Mouse (Mus musculus) testis, postnatal 10 days (tissue): Measurements from ENCODE around the gene Rara.
A peak's percentile ranks its signal among the peaks of the same experiment; 100 is the strongest.

ENCODE experiments used
- DNase-seq: peaks from one replicate; pipeline ENCODE4 v3.0.0; 2021; ENCODE audit warnings: low spot score

Rara gene

DNA sequence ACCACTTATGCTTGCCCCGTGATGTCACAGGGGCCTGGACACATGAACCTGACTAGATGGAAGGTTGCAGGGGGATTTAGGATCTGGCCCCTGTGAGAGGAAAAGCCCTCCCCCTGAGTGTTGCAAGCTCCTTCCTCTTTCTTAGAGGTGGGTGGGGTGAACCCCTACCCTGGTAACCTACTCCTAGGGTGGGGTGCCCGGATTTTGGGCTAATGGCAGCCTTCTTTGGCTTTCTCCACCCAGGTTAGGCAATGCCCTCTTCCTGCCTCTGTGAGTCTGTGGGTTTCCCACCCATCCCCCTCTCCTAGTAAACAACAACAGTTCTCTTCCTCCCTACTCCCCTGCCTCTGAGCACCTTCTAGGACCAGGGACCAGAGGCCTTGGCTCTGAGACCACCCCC, 25.1 kb downstream of the Rara start:
- DNase-seq, result no peak

DNA sequence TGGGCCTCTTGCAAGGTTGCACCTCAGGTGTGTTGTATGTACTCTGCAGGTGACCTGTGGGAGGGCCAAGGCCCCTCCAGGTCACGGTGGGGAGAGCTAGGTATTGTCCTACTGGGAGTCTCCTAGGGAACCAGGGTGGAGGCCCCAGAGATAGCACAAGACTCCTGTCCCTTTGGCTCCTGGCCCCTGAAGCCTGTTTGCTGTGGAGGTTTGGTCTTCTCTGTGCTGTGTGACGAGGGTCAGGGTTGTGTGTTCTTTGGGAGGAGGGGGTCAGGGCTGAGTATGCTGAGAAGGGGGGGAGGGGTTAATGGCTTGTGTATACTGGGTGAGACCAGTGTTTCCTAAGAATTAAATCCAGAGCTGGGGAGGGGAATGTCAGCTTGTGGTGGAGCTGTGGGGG, 25.7 kb downstream of the Rara start:
- no peak for DNase-seq

DNA sequence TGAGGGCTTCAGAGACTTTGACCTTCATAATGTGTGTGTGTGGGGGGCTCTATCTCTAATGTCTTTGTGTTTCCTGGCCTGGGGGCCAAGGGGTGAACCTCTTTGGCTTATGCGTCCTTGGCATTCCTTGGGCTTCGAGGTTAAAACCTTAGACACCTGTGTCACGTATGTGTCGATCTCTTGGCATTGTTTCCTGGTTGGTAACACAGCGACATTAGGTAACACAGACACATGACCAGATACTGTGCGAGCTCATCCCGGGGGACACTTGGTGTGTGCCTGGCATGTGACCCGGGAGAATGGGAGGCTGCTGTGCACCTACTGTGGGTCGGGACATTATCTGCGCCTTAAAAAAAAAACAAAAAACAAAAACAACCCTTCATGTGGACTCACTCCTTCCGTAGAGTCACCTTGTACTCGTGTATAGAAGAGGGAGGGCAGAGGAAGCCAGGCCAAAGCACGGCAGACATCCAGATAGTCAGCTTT, 26.3 kb downstream of the Rara start:
- DNase-seq, result no peak

DNA sequence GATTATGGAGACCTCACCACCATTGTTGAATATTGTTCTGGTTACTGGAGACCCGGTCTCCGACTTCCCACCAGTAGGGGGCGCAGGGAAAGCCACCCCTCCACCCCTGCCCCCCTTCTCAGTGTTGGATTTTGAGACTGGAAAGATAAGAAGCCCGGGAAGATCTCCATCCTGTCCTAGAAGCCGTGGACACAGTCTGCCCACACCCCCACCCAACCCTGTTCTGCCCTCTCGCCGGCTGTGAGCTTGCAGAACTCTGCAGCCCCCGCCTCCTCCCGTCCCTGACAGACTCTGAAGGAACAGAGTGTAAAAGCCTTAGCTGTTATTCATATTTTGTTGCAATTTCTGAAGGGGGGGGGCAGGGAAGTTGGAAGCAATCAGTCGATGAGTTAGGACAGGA, 26.8 kb downstream of the Rara start:
- DNase-seq, result peak; percentile 96

DNA sequence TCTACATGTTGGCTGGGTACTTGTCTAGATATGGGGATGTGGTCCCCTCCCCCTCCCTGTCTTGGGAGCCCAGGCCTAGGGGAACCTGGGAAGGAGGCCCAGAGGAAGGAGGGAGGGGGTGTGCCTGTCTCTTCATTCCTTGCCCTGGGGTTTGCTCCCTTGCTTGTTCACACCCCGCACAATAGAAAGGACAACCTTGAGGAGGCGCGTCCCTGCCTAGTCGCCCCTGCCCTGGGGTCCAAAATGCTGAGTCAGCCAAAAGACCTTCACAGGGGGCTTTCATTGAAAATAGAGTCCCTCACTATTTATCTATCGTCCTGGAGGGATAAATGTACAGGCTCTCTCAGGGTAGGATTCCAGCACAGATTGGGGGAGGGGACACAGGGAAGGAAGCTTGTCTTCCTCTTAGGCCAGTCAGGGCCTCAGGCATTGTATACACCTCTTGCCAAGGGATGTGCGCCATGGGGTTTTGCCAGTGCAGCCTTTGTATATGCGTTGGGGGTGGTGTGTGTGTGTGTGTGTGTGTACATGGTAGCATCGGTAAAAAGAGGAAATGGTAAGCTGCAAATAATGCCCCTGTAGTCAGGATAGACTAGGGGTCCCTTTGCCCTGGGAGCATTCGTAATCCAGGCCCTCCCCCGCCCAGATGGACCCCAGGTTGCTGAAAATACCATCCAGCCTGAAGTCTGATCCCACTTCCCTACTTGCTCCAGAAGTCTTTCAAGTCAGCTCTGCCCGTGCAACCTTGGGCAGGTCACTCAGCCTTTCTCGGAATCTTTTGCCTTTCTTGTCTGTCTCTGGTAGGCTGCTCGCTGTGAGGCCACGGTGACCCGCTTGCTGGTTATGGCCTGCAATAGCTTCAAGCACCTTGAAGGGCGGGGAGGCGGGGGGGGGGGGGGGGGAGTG, 27.4 kb downstream of the Rara start:
- DNase-seq, result no peak

DNA sequence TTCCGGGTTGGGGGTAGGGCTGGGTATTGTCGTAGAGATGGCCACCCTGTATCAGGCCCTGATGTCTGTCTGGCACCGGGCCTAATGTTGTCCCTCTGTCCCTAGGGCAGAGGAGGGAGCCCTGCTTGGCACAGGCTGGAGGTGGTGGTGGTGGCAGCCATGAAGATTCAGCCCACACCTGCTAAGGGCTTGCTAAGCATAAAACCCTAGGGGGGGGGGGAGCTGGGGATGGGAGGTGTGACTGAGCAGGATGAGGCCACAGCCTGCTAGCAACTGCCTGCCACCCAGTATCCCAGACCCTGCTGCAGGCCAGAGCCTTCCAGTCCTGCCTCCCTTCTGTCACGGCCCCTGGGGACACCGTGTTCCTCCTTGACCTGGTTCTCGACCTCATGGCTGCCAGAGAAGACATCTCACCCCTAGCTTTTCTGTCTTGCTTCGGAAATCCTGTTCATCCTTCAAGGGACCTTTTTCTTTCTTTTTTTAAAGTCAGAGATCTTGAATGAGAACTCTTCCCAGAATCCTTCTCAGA, 28.2 kb downstream of the Rara start:
- no peak for DNase-seq

DNA sequence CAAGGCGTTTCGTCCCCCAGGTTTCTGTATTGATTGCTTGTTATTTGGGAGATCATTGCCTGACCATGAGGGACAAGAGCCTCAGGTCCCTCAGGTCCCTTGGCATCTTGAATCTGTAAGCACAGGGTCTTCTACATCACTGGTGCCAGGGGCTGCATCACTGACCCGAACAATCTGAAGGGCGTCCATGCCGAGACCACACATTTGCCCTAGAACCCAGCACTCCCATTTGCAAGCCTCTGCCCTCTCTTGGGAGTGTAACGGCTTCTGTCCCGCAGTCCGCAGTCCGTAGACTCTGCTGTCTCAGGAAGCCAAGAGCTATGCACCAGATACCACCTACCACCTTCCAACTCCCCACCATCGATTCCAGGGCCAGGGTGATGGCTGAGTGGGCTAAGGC, 28.7 kb downstream of the Rara start:
- no peak for DNase-seq

DNA sequence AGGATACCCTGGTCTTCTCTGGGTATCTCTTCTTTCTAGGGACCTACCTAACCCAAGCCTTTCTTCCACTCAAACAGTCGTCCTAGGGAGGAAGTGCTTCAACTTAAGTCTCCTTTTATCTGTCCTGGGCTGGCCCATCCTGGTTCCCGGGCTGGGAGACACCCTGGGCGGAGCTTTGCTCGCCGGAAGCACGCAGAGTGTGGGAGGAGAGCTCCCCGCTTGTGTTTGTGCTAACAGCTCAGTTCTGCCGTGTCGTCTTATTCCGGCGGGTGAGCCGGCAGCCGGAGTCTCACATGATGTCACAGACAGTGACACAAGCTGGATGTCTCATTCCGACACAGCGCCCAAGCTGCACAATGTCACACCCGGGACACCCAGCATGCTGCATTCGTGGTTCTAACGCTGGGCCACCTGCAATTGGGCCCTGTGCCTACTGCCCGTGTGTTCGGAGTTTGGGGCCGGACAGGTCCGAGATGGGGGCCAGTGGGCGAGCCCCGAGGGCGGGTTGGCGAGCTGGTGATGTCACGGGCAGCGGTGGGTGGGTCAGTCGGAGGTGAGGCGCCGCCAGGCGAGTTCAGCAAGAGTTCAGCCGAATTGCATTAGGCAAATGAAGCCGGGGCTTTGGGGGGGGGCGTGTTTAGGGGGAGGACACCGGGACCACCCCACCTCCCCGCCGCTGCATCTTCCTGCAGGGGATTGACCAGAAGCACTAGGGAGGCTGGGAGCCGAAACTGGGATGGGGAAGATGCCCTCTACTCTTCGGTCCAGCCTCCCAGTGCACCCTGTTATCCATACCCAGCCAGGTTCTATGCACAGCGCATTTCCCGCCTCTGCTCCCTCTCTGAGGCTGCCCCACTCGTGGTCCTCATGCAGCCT, 32.1 kb downstream of the Rara start:
- DNase-seq, result peak; percentile 85

DNA sequence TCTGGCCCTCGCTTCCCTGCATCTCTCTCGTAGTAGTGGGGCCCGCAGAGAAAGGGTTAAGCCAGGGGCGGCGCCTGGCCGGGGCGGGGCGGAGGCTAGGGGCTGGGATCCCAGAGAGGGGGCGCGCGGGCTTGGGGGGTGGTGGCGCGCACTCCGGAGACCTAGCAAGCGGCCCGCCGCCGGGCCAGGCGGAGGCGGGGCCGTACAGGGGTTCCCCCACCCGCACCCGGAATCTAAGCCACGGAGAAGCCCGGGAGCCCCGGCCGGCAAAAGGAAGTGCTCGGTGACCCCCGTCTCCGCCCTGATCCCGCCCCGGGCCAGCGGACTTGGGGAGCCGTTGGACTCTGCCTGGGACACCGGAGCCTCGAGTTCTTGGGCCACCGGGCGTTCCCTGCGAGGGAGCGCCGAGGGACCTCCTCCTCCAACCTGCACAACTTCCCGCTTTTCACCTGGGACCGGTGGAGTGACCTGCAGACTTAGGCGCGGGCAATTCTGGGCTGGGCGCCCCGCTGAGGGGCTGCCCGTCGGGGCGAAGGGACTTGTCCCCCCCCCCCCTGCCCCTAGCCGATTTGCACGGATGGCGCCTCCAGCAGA, 32.8 kb downstream of the Rara start:
- peak; percentile 91 for DNase-seq

DNA sequence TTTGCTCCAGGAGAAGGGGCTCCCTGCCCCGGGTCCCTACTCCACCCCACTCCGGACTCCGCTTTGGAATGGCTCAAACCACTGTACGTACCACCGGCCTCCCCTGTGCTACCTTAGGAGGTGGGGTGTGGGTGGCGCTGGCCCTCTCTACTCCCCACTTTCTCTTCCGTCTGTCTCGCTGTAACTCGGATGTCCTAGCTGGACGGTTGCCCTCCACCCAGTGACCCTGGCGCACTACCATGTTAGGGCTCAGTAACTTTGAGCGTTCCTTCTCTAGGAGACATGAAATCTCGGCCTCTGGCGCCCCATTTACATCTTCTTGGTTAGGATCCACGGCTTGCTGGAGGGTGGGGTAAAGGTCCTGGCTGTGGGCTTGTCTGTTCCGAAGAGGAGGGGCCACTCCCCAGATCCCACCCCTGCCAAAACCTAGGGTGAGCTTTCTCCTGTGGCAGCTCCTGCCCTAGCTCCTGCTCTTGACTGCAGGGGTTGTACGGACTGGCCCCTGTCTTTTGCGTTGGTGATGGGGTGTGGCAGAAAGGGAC, 33.5 kb downstream of the Rara start:
- DNase-seq, result no peak

DNA sequence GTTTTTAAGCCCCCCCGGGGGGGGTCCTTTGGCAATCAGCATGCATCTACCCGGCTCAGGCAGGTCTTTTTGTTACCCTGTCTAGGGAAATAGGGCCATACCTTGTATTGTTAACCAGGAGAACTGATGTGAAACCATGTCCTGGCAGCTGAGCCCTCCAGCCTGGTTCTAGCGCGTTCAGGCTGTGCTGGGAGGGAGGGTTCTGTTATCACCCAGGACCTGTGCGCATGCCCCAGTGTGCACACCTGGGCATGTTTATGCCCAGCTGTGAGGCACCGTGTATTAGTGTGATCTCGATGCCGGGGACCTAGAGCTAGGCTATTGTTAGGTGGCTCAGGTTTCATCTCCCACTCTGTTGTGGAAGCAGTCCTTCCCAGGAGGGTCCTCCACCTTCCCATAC, 34.1 kb downstream of the Rara start:
- DNase-seq, result no peak

DNA sequence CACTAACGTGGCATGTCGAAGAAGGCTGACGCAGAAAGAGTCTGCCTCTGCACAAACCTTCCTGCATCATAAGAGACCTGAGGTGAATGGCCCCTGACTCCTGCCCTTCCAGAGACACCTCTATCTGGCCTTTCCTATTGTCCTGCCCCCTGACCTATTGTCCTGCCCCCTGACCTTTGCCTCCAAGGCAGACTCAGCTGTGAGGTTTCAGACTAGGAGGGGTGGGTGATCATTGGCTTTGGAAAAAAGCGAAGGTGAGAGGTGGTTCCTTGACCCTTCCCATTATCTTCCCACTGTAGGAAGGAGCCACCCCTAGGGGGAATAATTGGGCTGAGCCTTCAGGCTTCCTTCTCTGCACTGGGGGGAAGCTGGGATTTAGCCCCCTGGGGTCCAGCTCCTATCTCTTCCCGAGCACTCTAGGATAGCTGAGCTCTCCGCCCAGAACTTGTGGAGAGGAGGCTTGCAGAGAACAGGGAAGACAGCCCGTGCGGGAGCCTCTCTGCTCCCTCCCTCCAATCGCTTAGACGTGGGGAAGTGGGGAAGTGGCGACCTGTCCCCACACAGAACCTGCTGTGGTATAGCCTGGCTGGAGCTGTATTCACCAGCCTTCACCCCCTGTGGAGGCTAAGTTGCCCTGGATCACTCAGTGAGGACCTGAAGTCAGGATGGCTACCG, 34.9 kb downstream of the Rara start:
- no peak for DNase-seq

DNA sequence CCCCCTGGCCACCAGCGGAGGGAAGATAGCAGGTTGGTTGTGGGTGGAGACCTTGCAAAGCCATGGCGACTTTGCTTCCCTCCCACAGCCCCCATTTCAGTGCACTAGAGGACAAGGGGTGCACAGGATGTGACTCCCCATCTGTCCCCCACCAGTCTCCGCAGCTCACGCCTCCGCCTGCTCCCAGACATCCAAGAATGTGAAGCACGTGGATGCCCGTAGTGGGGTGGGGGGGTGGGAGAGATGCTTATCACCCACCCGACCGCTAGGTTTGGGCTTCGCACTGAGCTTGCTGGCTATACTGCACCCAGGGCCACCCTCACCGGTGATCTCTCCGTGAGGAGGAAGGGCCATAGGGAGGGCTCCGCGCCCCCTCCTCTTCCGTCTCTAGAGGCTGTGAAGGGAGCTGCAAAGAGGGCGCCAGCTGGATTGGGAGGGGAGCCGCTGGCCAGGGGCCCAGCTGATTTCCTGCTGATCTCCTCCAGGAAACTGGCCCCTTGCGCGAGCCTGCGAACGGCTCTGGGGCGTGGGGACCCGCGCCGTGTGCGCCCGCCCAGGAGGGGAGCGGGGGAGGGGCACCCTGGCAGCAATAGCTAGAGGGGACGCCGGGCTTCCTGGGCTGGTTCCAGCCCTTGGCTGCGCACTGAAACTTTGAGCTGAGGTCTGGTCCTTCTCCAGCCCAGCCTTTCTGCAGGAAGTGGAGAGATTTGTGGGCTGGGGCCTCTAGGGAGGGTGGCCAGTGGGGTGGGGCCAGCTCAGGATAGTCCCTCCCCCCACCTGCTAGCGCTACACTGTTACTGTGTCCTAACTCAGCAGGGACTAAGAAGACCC, 35.8 kb downstream of the Rara start:
- peak; percentile 92 for DNase-seq

DNA sequence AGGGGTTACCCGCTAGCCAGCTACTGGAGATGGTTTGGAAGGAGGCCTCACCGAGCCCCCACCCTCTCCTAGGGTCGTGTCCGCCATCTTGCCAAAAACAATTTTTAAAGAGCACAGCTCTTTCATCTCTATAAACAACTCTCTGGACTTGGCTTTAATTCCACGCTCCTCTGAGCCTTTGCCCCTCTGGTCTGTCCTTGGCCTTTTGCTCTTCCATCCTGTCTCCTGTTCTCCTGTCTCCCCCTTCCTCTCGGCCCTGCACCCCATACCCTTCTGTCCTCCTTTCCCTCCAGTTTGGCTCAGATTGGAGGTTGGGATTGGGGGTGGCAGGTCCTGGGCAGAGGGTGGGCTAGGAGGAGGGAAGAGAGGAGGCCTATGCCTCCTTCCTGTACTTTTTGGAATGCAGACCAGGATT, 36.6 kb downstream of the Rara start:
- no peak for DNase-seq

DNA sequence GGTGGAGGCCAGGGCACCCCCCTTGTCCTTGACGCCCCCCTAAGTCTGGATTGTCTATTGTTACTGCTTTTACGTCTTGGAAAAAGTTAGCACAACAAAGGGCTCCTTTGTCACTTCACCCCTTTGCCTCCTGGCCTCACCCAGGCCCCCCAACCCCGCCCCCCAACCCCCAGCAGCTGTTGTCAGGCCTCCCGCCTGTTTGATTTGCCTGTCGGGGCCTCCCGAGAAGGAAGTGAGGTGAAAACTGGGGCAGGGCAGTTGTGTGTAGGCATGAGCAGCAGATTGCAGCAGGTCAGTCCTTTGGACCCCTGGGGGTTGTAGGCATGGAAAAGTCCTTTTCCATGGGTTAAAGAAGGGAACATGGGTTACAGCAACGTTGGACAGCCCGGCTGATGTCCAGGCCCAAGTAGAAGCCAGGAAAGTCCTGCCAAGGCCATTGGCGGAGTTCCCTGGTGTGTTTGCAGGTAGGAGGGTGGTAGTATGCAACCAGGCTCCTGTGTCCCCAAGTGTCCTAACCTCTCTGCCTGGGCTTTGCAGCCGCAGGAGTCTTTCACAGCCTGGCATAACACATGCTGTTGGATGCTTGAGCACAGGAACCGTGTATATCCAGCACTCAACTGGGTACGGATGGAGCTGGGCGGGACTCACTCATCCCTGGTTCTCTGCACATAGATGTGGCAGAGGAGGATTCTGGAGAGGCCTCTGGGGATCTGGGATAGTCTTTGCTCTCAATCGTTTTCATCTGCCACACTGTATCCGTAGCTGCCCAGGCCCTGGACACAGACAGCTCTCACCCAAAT, 37.2 kb downstream of the Rara start:
- DNase-seq, result no peak

DNA sequence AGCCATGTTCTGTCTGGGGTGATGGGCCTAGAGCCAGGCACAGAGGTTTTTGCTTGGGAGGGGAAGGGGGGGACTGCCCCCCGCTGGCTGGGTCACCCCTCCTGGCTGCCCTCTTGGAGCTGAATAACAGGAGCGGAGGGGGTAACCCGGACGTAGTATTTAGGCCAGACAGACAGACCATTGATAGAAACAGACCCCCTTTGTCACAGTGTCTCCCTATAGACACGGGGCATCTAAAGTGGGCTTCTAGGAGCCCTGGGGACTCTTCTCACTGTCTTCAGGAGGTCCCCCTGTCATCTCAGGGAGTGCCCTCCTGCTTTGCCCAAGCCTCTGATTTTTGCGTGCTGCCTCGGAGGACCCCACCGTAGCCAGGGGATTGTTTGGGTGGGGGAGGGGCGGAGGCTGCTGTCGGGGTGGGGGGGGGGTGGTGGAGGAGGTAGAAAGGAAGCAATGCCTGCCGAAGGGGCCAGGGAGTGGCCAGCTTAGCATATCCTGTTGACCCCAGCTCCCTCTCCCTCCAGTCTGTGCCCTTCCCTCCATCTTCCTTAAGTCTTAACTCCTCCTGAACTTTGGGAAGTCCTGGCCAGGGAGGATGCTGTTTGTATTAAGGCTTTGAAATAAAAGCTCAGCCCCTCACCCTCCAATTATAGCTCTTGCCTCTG, 37.9 kb downstream of the Rara start:
- peak; percentile 71 for DNase-seq

DNA sequence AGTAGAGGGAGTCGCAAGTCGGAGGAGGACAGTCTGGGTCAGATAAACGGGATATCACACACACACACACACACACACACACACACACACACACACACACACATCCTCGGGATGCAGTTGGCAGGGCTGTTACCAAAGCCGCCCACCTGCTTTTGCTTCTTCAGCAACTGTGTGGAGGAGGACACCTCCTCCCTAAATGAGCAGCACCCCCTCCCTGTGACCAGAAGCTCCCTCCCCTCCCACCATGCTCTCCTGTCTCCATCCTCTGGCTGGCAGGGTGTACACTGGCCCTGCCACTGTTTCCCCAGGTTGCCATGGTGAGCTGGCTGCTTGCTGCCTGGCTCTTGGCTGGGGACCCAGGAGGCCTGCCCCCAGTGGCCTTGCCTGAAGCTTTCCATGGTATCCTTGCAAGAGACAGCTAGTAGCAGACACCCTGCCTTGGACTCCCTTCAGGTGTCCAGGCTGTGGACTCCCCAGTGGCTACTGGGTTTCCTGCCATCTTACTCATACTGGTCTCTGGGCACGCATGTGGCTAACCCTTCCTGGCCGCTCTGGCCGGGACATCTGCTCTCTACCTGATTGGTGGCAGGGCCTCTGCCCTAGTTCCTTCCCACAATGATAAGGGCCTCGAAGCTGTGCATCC, 39.0 kb downstream of the Rara start:
- DNase-seq, result peak; percentile 82

DNA sequence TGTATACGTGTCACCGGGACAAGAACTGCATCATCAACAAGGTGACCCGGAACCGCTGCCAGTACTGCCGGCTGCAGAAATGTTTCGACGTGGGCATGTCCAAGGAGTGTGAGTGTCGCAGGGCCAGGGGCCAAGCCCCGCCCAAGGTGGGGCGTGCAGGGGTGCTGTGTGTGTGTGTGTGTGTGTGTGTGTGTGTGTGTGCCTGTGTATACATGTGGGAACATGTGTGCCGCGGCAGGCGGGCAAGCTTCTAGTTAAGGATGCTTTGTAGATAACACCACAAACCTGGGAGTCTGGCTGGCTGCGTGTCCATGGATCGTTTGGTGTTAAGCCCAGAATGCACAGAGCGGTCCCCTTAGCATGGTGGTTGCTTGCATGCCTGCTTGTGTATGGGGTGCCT, 40.5 kb downstream of the Rara start:
- DNase-seq, result no peak
